ENCODE assay signal across 9 mouse cellular contexts in the genomic region with DNA sequence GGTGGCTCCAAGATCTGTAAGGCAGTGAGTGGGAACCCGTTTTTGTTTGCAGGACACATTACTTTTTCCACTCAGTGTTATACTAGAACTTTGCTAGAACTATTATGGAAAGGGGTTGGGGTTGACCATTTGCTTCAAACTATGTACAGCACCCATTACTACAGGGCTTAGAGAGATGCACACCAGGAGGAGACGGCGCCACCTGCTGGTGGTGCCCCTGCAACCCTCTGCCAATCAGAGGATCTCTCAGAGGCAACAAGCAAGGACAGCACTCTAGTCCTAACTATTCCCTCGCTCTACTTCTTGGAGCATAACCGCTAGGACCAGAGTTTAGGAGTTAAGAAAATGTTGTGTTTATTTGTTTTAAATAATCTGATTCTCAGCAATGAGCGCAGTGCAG.
DNase-seq lines count a peak whose midpoint lies in the region; ATAC-seq and TF ChIP-seq lines count a peak whose summit lies in the region.
"Had no signal": no experiment of that assay in that cellular context is flagged by ENCODE, and none has a peak within 500 bp of the region (broad histone marks: within the 10 kb centered on the region; RNA-seq: fewer than 3 reads in every experiment).

No protein-coding gene starts in this region.

- peak; percentile 94 for TF ChIP-seq CTCF in G1E (IDR thresholded peaks at IDR 0.05; ENCODE audit: low read depth, low read length)

- no peak overlapping the region for H3K9ac ChIP-seq in forebrain, embryonic 12.5 days
- H3K9ac ChIP-seq: embryonic facial prominence, embryonic 12.5 days had no signal

- 80% methylated on average over 6 of the region's 6 CpGs for WGBS in forebrain, embryonic 12.5 days

- no peaks in the 10 kb centered on the region for H3K9me3 ChIP-seq in G1E (replicated peaks)
- H3K9me3 ChIP-seq in forebrain, embryonic 12.5 days: no peaks in the 10 kb centered on the region
- H3K9me3 ChIP-seq: embryonic facial prominence, embryonic 12.5 days had no signal

- no peaks in the 10 kb centered on the region for H3K36me3 ChIP-seq in G1E (replicated peaks)
- H3K36me3 ChIP-seq in forebrain, embryonic 12.5 days (replicated peaks): no peaks in the 10 kb centered on the region
- H3K36me3 ChIP-seq: embryonic facial prominence, embryonic 12.5 days had no signal

- H3K4me3 ChIP-seq in G1E (ENCODE audit: low read depth, low read length): no peak overlapping the region
- H3K4me3 ChIP-seq in forebrain, embryonic 12.5 days (replicated peaks): no peak overlapping the region
- H3K4me3 ChIP-seq: embryonic facial prominence, embryonic 12.5 days had no signal

- peak; percentile 40 for ATAC-seq in G1E (ENCODE audit: extremely low read depth, insufficient number of reproducible peaks, low FRiP score, poor library complexity, severe bottlenecking)
- ATAC-seq in megakaryocyte-erythroid progenitor cell, adult 5-6 weeks (replicated peaks; ENCODE audit: low FRiP score, low TSS enrichment, poor library complexity, severe bottlenecking): peak; percentile 93
- no peak for ATAC-seq in forebrain, embryonic 12.5 days (ENCODE audit: low FRiP score)

- H3K4me2 ChIP-seq in forebrain, embryonic 12.5 days: no peak overlapping the region
- H3K4me2 ChIP-seq: embryonic facial prominence, embryonic 12.5 days had no signal

- H3K27ac ChIP-seq in forebrain, embryonic 12.5 days: no peak overlapping the region
- H3K27ac ChIP-seq: embryonic facial prominence, embryonic 12.5 days had no signal

- DNase-seq in layer of hippocampus, adult 18-20 months (ENCODE audit: low spot score in 2 of 2): peak; percentile 14 to 39
- DNase-seq in layer of hippocampus, postnatal 36 days: no peak
- peak; percentile 7 for DNase-seq in G1E (ENCODE audit: low spot score)
- peak; percentile 47 for DNase-seq in c-Kit-positive CD71-positive TER-119-positive erythroid progenitor cells, embryonic 14.5 days (ENCODE audit: low spot score)
- DNase-seq in kidney, postnatal 10 days: peak; percentile 65
- no peak for DNase-seq in Muller cell, postnatal 12 days (ENCODE audit: inconsistent ontology term)

- no peaks in the 10 kb centered on the region for H3K27me3 ChIP-seq in G1E (ENCODE audit: insufficient read depth, low read length)
- H3K27me3 ChIP-seq in forebrain, embryonic 12.5 days: no peaks in the 10 kb centered on the region

- H3K4me1 ChIP-seq in G1E (ENCODE audit: insufficient read depth, low read depth, low read length): peaks cover 4% of the 10 kb centered on the region
- H3K4me1 ChIP-seq in forebrain, embryonic 12.5 days: no peaks in the 10 kb centered on the region

Comparison
In these comparisons a context has a peak if more than half of its experiments do, and no peak if none do; other contexts are left out.
1. DNase-seq: peak in layer of hippocampus, adult 18-20 months (2 of 2), G1E (single experiment), c-Kit-positive CD71-positive TER-119-positive erythroid progenitor cells, embryonic 14.5 days (single experiment) and kidney, postnatal 10 days (single experiment); none in layer of hippocampus, postnatal 36 days (0 of 2) and Muller cell, postnatal 12 days (single experiment).